Mouse (Mus musculus) left cerebral cortex, postnatal 10 days (tissue): Measurements from ENCODE around the gene Selenon. TPM values are rescaled to one million over a fixed set of nuclear protein-coding genes. Genes with fewer than 3 reads are reported as not detected.

Source experiments
- DNase-seq, 2 experiments: peaks; one replicate each; pipeline ENCODE4 v3.0.0; 2021 to 2022; ENCODE audit warnings: low spot score in 2 of 2, mixed read lengths in 1 of 2; ENCODE audit errors: extremely low spot score in 1 of 2
- intact Hi-C: fragments of 180-260 bp; cut with DNase I; formaldehyde crosslinking; loops from one replicate; pipeline ENCODE4 v1.15.1; 2025
- total RNA-seq, 2 experiments: library from RNA; stranded (reverse); gene quantifications; 2 replicates each; pipeline ENCODE4 v1.2.3; 2021

Gene Selenon
- 10 to 100 TPM; 17.6 to 19.7 TPM for total RNA-seq

DNA sequence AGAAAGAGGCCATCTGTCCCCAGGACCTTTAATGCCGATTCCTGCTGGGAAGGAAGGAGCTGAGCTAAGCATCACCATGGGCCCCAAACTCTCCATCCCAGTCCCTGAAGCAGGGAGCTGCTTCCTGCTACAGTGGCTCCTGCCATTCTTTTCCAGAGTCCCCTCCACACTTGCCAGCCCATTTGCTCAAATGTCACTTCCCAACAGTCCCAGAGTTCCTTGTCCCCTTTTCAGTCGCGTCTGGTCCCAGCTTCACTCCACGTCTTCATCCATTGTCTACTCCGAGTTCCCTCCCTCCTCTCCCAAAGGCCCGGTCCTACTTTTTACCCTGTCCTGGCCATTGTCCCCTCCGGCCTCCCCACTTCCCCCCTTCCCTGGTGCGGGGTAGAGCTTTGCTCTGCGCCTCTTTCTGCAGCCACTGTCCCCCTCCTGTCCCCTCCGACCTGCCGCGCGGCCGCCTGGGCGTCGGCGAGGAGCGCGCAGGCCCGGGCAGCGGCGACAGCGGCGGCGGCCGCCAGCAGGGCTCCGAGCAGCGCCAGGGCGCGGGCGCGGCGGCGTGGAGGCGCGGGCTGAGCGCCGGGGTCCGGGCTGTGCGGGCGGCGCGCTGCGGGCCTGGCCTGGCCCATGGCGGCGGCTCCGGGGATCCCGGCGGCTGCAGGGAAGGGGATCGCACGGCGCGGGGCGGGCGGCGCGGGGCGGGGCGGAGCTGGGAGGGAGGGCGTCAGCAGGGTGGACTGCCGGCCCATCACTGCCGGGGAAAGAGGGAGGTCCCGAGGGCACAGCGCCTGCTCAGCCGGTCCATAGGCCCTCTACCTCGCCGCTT is at the start of gene Selenon:
Gene Selenon (minus strand): TSS at position 673 of the 823 bp plus-strand sequence.
- intact Hi-C loops, result loop anchor here (5.0 kb wide), 1 partner anchor 151 kb away; the partner anchor contains the start of gene Man1c1
- DNase-seq, result peak in 1 of 2 experiments; percentile 86

DNA sequence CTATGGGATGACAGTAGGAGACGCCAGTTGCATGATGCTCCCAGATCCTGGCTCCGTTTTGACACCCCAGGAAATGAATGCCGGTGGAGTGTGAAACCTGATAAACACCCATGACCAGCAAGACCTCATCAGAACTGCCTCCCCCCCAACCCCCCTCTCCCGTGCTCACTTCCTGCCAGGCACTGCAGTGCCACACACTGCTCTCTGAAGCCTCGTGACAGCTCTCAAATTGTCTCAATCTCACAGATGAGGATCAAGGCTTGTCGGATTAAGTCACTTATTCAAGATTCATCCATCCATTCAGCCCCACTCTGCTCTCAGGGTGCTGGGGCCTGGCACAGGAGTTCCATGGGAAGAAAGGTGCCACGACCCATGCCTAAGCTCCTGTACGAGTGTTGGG is 49.4 kb upstream of the Selenon start:
- intact Hi-C loops, result no loop called here
- DNase-seq, result no peak

DNA sequence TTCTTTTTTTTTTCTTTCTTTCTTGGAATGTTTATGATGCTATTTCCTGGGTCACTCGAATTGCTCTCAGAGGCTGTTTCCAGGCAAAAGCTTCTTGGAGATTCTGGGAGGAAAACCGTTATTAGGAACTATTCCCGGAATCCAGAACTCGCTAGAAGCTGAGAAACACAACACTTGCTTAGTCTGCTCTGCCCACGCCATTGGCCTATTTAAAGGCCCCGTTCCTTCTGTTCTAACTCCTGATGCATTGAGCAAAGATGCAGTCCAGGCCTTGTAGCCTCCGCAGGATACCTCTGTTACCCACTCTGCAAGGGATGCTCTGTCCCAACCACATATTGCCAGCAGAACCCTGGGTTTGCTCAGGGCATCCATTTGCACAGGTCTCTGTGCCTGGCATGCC is 48.8 kb upstream of the Selenon start:
- no peak for DNase-seq

GRCm38 (mm10) chr4:134600060-134600459 is 48.1 kb upstream of the Selenon start:
- intact Hi-C loops, result no loop called here
- no peak for DNase-seq

More for the DNA sequence above, 48.8 kb upstream of the Selenon start:
- intact Hi-C loops, result no loop called here

DNA sequence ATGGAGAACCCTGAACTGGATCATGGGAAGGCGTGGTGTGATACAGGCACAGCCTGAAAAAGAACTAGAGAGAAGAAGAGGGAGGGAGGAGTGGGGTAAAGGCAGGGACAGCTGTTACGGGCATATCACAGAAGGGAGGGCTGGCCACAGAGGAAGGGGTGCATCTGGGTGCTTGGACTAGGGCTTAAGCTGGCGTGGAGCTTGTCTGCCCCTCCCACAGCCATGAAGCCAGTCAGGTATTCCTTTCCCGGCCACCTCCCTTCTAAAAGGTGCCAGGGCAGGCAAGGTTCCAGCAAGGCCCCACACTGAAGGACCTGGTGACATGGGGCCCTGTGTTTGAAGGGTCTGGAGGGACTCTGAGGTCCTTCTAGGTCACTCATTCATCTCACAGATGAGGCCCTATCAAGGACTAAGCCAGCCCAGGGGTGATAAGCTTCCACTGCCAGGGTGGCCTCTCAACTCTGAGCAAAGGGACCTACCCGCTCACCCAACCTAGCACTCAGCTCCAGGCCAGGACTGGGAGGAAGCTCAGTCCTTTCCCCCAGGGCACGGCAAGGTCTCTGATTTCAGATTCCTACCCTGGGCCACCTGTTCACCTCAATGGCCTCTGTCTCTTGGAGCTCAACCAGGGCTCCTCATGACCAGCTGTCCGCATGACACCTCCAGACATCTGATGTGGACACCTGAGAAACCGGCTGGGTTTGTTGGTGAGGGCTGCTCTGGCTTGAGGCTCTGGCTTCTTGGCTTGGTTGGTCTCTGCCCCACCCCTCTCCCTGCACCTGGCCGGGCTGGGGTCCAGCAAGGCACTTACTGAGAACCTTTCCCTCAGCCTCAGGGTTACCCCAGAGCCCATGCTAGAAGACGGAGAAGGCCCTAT is 45.1 kb upstream of the Selenon start:
- DNase-seq, result no peak
- intact Hi-C loops, result no loop called here

GRCm38 (mm10) chr4:134594731-134595439 is 42.9 kb upstream of the Selenon start:
- DNase-seq, result no peak
- intact Hi-C loops, result no loop called here

DNA sequence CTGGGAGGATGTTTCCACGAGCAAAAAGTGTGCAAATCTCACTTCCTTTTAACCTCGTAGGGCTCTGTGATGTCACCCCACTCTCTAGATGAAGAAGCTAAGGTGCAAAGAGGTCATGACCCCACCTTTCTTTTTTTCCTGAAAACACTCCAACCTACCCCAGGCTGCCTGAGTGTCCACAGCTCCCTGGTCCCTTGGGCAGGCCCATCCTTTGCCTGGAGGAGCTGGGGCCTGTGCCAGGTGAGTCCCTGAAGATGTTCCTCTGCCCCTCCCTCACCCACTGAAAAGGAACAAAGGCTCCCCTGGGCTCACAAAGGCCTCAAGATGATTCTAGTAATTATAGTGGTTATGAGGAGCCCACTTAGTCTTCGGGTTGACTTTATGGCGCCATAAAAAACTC is 40.5 kb upstream of the Selenon start:
- intact Hi-C loops, result no loop called here
- no peak for DNase-seq

DNA sequence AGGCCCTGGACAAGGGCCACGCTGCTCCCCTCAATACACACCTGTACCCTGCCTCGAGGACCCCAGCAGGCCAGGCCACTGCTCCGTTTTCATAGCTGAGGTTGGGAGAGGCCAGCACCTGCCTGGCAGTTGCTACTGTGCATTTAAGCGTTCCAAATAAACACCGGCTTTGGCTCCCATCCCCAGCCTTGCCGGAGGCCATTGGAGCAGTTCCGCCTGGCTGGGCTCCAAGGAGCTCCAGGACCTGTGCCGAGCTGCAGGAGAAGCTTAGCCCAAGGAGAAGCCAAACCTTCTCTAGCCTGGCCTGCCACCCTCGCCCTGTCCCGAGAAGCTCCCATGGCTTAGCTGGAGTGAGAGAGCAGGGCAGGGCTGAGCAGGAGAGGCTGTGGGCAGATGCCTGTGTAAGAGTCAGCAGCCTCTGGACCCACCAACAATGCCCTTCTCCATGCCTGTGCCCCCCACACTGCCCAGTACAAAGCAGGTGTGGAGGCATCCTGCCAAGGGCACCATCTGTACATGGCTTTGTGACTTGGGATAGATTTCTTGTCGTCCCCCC is 39.6 kb upstream of the Selenon start:
- DNase-seq, result peak; percentile 47 to 84
- intact Hi-C loops, result no loop called here

DNA sequence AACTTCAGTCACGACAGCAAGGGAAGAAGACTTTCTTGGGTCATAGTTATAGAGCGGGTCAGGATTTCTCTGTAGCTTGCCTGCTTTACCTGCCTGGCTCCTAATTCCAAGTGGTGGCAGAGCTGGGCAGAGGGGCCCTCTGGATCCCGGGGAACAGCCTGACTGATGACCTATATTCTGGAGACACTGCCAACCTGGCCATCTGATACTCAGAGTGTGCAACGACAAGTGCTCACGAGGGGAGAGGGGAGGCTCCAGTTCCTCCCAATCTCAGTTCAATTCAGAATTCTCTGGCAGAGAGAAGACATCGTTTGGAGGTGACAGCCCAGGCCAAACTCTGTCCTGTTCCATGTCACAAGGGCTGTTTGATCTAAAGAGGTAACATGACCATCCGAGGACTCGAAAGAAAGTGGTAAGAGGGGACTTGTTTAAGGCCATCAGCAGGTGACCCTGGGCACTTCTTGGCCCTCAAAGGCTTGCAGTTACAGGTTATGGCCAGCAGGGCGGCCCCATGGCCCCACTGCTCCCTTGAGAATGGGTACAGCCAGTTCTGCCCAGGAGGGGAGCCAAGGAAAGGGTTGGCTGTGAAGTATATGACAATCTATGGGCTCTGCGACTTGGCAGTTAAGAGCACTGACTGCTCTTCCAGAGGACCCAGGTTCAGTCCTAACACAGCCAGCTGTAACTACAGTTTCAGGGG is 38.4 kb upstream of the Selenon start:
- intact Hi-C loops, result no loop called here
- no peak for DNase-seq

DNA sequence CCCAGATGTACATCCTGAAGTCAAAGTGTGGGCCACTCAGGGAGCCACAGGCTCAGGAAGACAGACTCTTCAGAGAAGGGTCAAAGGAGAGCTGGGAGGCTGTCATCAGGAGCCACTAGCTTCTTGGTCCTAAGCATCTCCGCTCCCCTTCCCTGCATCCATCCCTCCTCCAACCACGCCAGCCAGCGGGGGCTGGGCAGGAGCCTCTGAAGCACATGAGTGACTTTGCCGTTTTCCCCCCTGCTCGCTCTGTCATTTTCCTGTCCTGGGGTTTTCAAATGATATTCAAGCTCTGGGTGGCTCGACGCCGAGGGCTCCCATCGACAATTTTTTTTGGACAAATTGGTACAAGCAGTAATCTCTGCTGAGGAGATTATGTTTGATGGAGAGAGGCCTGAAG is 37.8 kb upstream of the Selenon start:
- intact Hi-C loops, result no loop called here
- no peak for DNase-seq

DNA sequence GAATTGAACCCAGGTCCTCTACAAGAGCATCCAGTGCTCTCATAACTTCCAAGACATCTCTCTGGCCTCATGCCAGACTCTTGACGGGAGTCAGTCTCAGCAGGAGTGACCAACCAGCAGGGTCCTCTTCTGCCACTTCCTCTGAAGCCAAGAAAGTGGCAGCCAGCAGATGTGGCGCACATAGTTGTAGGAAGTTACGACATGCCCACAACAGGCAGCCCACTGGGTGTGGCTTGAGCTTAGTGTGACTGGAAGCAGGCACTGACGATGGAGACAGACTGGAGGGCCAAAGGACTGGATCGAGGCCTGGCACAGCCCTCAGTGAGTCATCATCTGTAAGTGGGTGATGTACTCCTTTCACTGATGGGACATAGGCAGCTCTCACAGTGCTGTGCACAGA is 37.0 kb upstream of the Selenon start:
- no peak for DNase-seq
- intact Hi-C loops, result no loop called here

DNA sequence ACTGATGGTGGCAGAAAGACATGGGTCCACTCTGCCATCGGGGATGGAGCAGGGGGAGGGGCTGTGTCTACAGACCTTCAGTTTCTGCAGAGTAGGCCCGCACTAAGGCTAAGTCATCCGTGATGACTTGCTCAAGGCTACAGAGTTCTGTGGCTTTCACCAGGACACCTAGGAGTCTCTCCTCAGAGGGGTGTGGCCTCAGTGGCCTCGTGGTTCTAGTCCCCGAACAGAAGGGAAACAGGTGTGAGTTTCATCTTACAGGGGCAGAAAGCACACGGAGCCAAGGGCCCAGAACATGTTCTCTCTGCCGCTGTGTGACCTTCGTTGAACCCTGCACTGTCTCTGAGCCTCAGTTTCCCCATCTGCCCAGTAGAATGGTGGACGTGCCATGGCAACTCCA is 36.3 kb upstream of the Selenon start:
- intact Hi-C loops, result no loop called here
- DNase-seq, result no peak

DNA sequence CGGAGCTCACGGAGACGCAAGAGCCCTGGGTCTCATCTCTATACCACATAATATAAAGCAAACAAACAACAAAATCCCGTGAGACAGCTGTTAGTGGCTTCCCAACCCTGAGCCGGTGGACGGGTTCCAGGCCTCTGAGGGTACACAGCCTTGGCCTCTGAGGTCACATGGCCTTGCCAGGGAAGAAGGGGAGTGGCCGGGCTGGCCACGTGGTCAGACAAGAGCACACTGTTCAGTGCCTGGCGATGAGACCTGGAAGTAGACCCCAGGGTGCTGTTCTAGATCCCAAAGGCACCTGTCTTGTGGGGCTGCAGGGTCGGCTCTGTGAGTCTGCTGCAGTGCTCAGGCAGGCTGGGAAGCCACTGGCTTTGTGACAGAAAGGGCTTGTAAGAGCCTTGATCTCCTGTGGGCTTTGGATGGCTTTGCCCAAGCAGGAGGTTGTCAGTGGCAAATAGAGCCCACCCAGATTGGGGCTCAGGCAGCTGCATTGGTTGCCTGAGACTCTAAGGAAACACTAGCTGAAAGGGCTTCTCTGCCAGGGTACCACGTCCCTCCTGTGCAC is 35.8 kb upstream of the Selenon start:
- intact Hi-C loops, result no loop called here
- no peak for DNase-seq

DNA sequence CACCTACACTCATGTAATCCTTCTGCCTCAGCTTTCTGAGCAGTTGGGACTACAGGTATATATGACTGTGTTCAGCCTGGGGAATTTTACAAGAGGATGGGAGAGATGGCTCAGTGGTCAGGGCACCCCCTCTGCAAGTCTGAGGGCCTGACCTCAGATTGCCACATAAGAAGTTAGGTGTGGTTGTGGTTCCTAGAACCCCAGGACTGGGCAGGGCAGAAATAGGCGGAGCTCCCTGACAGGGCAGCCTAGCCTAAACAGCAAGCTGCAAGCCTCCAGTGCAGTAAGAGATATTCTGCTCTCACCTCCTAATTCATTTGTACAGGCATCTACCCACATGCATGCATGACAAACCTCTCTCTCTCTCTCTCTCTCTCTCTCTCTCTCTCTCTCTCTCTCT is 34.7 kb upstream of the Selenon start:
- intact Hi-C loops, result no loop called here
- DNase-seq, result no peak

- intact Hi-C loops, result no loop called here
- DNase-seq, result no peak
Measured at GRCm38 (mm10) chr4:134586126-134586525, 34.2 kb upstream of the Selenon start.

DNA sequence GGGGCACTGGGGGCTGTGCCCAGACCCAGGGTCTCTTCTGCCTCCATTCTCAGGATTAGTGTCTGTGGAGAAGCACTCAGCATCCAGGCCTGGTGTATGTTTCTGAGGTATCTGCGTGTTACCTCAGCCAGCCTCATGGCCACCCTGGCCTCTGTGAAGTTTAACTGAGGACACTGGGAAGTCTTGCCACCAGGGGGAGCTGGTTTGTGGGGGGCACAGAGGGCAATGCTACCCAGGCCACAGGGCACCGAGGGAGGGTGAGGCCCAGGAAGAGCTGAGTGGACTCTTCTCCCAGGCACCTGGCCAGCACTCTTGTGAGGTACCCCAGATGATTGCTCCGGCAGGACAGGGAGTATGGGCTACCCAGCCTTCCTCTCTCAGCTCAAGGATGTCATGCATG is 31.5 kb upstream of the Selenon start:
- DNase-seq, result peak in 1 of 2 experiments; percentile 60
- intact Hi-C loops, result no loop called here

- intact Hi-C loops, result no loop called here
- DNase-seq, result no peak
Measured at GRCm38 (mm10) chr4:134581365-134581764, 29.4 kb upstream of the Selenon start.
